Mouse (Mus musculus) megakaryocyte, embryonic 14.5 days (primary cell): ENCODE data around the gene Rbm47. TPM values are rescaled to one million over a fixed set of nuclear protein-coding genes. Genes with fewer than 3 reads are reported as not detected.
A peak's percentile ranks its signal among the peaks of the same experiment; 100 is the strongest.

ENCODE experiments used
- H3K27me3 ChIP-seq: replicated peaks from 2 replicates; pipeline ENCODE3; 2012; ENCODE audit warnings: inconsistent platforms
- H3K36me3 ChIP-seq: replicated peaks from 2 replicates; pipeline ENCODE3; 2012; ENCODE audit warnings: low read length, inconsistent platforms, mixed read lengths
- H3K4me1 ChIP-seq: 2 replicates; pipeline ENCODE4 v1.6.1; 2012; ENCODE audit warnings: inconsistent platforms
- H3K4me3 ChIP-seq: replicated peaks from 2 replicates; pipeline ENCODE3; 2012; ENCODE audit warnings: moderate library complexity, mild to moderate bottlenecking, inconsistent platforms
- H3K9me3 ChIP-seq: 2 replicates; pipeline ENCODE4 v1.6.1; 2012; ENCODE audit warnings: inconsistent platforms
- FLI1 ChIP-seq: IDR thresholded peaks from 2 replicates; pipeline ENCODE4 v1.6.1; 2012; ENCODE audit warnings: low read length, inconsistent platforms, mixed read lengths
- GATA1 ChIP-seq: IDR thresholded peaks from 3 replicates; pipeline ENCODE4 v1.6.1; 2012; ENCODE audit warnings: mixed read lengths, low read length, inconsistent platforms, borderline replicate concordance
- polyA plus RNA-seq: library from polyadenylated mRNA; stranded (reverse); fragments of >175 nt; gene quantifications from 2 replicates; pipeline ENCODE4 v1.2.3, GENCODE M21; 2012; ENCODE audit warnings: low replicate concordance; ENCODE audit not compliant: insufficient read depth

Rbm47 gene
- 4.2 TPM in 1 of 2 replicates, not detected in the other for polyA plus RNA-seq

- Histone ChIP-seq H3K9me3 (peaks cover 27% of the 10 kb centered on the region), H3K36me3 (no peaks in the 10 kb centered on the region), H3K27me3 (peaks cover 3% of the 10 kb centered on the region), H3K4me3 (no peak within 1 kb of the TSS), H3K4me1 (no peaks in the 10 kb centered on the region)
- TF ChIP-seq FLI1 (no peak), GATA1 (no peak)
Measured at GRCm38 (mm10) chr5:66173018-66173417, at the start of gene Rbm47. Gene Rbm47, minus strand, starts transcription at chr5:66173118.

- Histone ChIP-seq H3K9me3 (no peaks in the 10 kb centered on the region), H3K4me1 (no peaks in the 10 kb centered on the region), H3K4me3 (no peak overlapping the region), H3K27me3 (peaks cover 4% of the 10 kb centered on the region), H3K36me3 (no peaks in the 10 kb centered on the region)
- TF ChIP-seq GATA1 (no peak), FLI1 (no peak)
Measured at GRCm38 (mm10) chr5:66220620-66221019, 47.7 kb upstream of the Rbm47 start.

- Histone ChIP-seq H3K27me3 (peaks cover 4% of the 10 kb centered on the region), H3K36me3 (no peaks in the 10 kb centered on the region), H3K9me3 (no peaks in the 10 kb centered on the region), H3K4me3 (no peak overlapping the region), H3K4me1 (no peaks in the 10 kb centered on the region)
- no peak for TF ChIP-seq GATA1
- no peak for TF ChIP-seq FLI1
Measured at GRCm38 (mm10) chr5:66219692-66220091, 46.8 kb upstream of the Rbm47 start.

GRCm38 (mm10) chr5:66215569-66216277 lies 42.8 kb upstream of the Rbm47 start:
- Histone ChIP-seq H3K4me1 (no peaks in the 10 kb centered on the region), H3K36me3 (no peaks in the 10 kb centered on the region), H3K9me3 (no peaks in the 10 kb centered on the region), H3K27me3 (peaks cover 4% of the 10 kb centered on the region), H3K4me3 (no peak overlapping the region)
- TF ChIP-seq FLI1 (no peak), GATA1 (no peak)

- Histone ChIP-seq H3K27me3 (peaks cover 4% of the 10 kb centered on the region), H3K4me1 (no peaks in the 10 kb centered on the region), H3K4me3 (no peak overlapping the region), H3K36me3 (no peaks in the 10 kb centered on the region), H3K9me3 (peaks cover 4% of the 10 kb centered on the region; the same call in 1 of the 2 replicates)
- TF ChIP-seq FLI1 (no peak), GATA1 (no peak)
Measured at GRCm38 (mm10) chr5:66214395-66214935, 41.5 kb upstream of the Rbm47 start.

- TF ChIP-seq FLI1: no peak
- TF ChIP-seq GATA1: no peak
- H3K27me3 ChIP-seq: peaks cover 3% of the 10 kb centered on the region
- no peak overlapping the region for H3K4me3 ChIP-seq
- H3K4me1 ChIP-seq: no peaks in the 10 kb centered on the region
- H3K9me3 ChIP-seq: peaks cover 4% of the 10 kb centered on the region; the same call in 1 of the 2 replicates
- H3K36me3 ChIP-seq: no peaks in the 10 kb centered on the region
Measured at GRCm38 (mm10) chr5:66209532-66210176, 36.7 kb upstream of the Rbm47 start.

- peaks cover 4% of the 10 kb centered on the region; the same call in 1 of the 2 replicates for H3K9me3 ChIP-seq
- no peak overlapping the region for H3K4me3 ChIP-seq
- peaks cover 3% of the 10 kb centered on the region for H3K27me3 ChIP-seq
- H3K36me3 ChIP-seq: no peaks in the 10 kb centered on the region
- peaks cover 3% of the 10 kb centered on the region for H3K4me1 ChIP-seq
- no peak for TF ChIP-seq GATA1
- TF ChIP-seq FLI1: no peak
Measured at GRCm38 (mm10) chr5:66204966-66205365, 32.0 kb upstream of the Rbm47 start.

GRCm38 (mm10) chr5:66203424-66203823 lies 30.5 kb upstream of the Rbm47 start:
- Histone ChIP-seq H3K27me3 (peaks cover 3% of the 10 kb centered on the region), H3K4me1 (peaks cover 6% of the 10 kb centered on the region), H3K36me3 (no peaks in the 10 kb centered on the region), H3K4me3 (no peak overlapping the region), H3K9me3 (no peaks in the 10 kb centered on the region)
- TF ChIP-seq GATA1 (no peak), FLI1 (no peak)

- Histone ChIP-seq H3K36me3 (no peaks in the 10 kb centered on the region), H3K27me3 (peaks cover 2% of the 10 kb centered on the region), H3K4me3 (peak overlapping the region; percentile 62), H3K4me1 (peaks cover 6% of the 10 kb centered on the region), H3K9me3 (no peaks in the 10 kb centered on the region)
- TF ChIP-seq GATA1 (no peak), FLI1 (no peak)
Measured at GRCm38 (mm10) chr5:66200044-66200443, 27.1 kb upstream of the Rbm47 start.

- H3K4me3 ChIP-seq: no peak overlapping the region
- no peaks in the 10 kb centered on the region for H3K9me3 ChIP-seq
- no peaks in the 10 kb centered on the region for H3K36me3 ChIP-seq
- TF ChIP-seq GATA1 (no peak), FLI1 (no peak)
- H3K4me1 ChIP-seq: peaks cover 6% of the 10 kb centered on the region
- peaks cover 2% of the 10 kb centered on the region for H3K27me3 ChIP-seq
Measured at GRCm38 (mm10) chr5:66195323-66195722, 22.4 kb upstream of the Rbm47 start.
